Mouse (Mus musculus) small intestine, adult 10 weeks (tissue): Measurements from ENCODE around the gene Aarsd1. TPM values are rescaled to one million over a fixed set of nuclear protein-coding genes. Genes with fewer than 3 reads are reported as not detected.

Experiments used
- polyA plus RNA-seq: library from polyadenylated mRNA; stranded (reverse); fragments of 350-450 nt; fragmentation: Illumina TruSeq; extraction: RNeasy Lipid Tissue Mini Kit (QIAGEN cat#74804); gene quantifications from one replicate; pipeline ENCODE4 v1.2.3, GENCODE M21; 2014; ENCODE audit warnings: low replicate concordance

Aarsd1 gene
- 2.6 TPM for polyA plus RNA-seq

DNA sequence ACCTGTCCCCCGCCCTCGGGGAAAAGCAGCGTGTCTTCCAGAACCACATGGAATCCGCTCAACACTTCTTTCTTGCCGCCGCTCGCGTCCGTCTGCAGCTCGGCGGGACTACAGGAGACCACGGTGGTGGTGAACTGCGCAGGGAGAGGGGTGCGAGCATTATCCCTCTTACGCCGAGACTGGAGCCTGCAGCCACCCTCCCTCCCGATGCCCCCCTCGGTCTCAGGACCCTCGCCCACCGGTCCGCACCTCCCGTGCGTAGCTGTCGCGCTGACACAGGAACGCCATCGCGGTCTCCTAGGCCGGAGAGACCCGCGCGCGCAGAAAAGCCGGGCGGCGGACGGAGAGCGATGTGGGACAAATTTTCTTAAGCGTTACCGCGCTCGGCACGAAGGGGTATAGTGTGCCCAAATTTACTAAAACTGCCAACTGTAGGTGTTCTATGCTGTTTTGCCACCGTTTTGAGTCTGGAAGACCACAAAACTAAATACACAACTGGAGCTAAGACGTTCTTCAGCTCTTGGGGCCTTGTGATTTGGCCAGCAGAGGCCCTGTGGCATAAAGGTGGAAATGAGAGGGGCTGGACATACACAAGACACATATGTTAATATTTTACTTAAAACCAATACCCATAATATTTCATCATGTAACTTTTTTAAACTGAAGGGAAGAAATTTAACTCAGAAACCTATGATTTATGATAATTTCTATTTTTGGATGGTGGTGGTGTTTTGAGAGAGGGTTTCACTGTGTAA, at the start of gene Aarsd1:
TSS of gene Aarsd1 (minus strand) at position 515 of the 755 bp plus-strand sequence.

DNA sequence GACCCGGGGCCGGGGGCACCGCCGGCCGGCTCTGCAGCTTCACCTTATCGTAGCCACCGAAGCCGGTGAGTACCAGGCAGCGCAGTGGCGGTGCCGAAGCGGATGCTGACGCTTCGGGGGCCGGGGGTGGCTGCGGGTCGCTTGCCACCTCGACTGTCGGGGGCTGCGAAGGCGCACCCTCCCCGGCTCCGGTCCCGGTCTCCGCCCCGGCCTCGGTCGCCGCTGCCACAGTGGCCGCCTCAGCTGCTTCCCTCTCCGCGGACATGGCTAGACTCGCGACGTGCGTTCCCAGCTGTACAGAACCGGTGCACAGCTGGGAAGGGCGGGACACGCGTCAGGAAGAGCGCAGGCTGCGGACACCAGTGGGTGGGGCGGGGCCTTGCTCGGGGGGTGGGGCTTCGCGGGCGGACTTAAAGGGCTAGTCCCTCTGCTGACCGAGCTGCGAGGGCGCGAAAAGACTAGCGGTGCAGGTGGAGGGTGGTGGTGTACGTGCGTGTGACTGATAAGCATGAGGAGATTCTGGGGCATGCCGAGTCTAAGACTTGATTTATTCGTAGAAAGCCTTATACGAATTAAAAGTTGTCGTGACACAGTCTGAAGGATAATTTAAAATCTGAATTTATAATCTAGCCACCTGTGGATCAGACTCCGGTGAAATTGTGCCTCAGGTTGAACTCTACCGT, 48.6 kb upstream of the Aarsd1 start, which contains the start of gene Vat1:
TSS of gene Vat1 (minus strand) at position 362 of the 683 bp plus-strand sequence.

GRCm38 (mm10) chr11:101464211-101465100, 47.0 kb upstream of the Aarsd1 start, which contains the start of gene Rnd2:
Gene Rnd2 (plus strand): TSS chr11:101464999.

GRCm38 (mm10) chr11:101448274-101448746, 30.9 kb upstream of the Aarsd1 start, which contains the start of gene Ifi35:
Gene Ifi35 (plus strand): TSS chr11:101448407.

GRCm38 (mm10) chr11:101442127-101442693, 24.8 kb upstream of the Aarsd1 start, which contains the start of gene Rpl27:
Gene Rpl27 (plus strand): TSS chr11:101442298.

GRCm38 (mm10) chr11:101424925-101425813, 7.8 kb upstream of the Aarsd1 start, which contains the start of the genes Rundc1 and Ptges3l:
Gene Rundc1 (plus strand): TSS chr11:101425085.
Gene Ptges3l (minus strand): TSS chr11:101425333.

DNA sequence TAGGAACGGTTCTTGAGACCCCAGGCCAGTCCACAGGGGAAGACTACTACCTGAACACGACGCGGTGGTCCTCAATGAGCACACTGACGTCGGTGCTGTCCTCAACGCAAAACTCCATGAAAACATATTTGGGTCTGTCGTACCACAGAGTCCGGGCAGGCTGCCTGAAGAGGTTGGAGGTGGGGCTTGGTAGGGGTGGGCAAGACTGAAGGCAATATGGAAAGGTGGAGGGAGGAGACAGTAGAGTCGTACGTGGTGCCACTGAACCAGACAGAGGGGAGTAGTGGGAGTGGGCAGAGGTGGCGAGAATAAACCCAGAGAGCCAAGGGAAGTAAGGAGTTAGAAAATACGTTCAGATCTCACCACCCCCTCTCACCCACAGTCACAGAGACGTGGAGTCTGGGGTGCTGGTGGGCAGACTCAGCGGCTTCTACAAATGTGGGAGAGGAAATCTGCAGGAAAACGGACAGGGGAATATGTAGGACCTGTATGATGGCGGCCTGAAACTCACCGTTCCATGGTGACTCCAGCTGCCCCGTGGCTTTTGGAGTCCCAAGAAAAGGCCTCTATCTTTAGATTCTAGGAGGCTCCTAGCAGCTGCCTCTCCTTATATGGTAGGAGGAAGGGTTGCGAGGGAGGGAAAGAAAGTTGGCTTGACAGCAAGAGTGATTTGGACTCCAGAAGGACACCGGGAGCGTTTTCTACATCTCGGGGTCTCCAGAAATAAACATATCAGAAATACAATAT, 6.9 kb upstream of the Aarsd1 start, which contains the start of gene Gm27029:
TSS of gene Gm27029 (minus strand) at position 692 of the 747 bp plus-strand sequence.

DNA sequence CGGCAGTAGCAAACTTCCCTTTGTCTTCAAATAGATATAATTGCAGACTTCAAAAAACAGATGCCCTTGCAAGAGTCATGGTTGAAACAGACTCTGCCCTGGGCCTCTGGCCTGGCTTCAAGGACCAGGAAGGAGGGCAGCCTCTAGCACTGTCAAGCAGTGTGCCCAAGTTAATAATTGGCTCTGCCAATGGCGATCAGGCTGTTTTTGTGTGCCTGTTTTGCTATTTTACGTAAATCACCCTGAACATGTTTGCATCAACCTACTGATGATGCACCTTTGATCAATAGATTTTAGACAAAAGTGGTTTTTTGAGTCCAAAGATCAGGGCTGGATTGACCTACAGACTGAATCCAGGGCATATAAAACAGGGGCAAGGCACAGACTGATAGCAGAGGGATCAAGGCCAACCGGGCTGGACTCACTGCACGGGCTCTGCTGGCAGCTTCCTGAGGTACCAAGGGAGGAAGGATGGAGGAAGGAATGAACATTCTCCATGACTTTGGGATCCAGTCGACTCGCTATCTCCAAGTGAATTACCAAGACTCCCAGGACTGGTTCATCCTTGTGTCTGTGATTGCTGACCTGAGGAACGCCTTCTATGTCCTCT, 50.0 kb downstream of the Aarsd1 start, which contains the start of gene G6pc:
TSS of gene G6pc (plus strand) at position 236 of the 610 bp plus-strand sequence.

Other genes with a start within 250 kb of the Aarsd1 start
- gene Cntnap1, start 247.1 kb downstream of the Aarsd1 start, polyA plus RNA-seq = 0.22 TPM
- gene Plekhh3, start 246.3 kb downstream of the Aarsd1 start, polyA plus RNA-seq = 0.52 TPM
- not detected for gene Ccr10, start 242.2 kb downstream of the Aarsd1 start, polyA plus RNA-seq
- 22.1 TPM for gene Ezh1, start 191.2 kb downstream of the Aarsd1 start, polyA plus RNA-seq
- gene Ramp2, start 171.6 kb downstream of the Aarsd1 start, polyA plus RNA-seq = 1.6 TPM
- 73.6 TPM for gene Vps25, start 163.9 kb downstream of the Aarsd1 start, polyA plus RNA-seq
- not detected for gene Wnk4, start 157.0 kb downstream of the Aarsd1 start, polyA plus RNA-seq
- gene Cntd1, start 138.6 kb downstream of the Aarsd1 start, polyA plus RNA-seq = 2.6 TPM
- 4.3 TPM for gene Coa3, start 138.5 kb downstream of the Aarsd1 start, polyA plus RNA-seq
- gene Becn1, start 115.3 kb downstream of the Aarsd1 start, polyA plus RNA-seq = 158 TPM
- 194 TPM for gene Psme3, start 101.4 kb downstream of the Aarsd1 start, polyA plus RNA-seq
- gene Aoc2, start 92.6 kb downstream of the Aarsd1 start, polyA plus RNA-seq = 0.59 TPM
- 8.7 TPM for gene Aoc3, start 87.0 kb downstream of the Aarsd1 start, polyA plus RNA-seq
- 126 TPM for gene G6pc, start 50.1 kb downstream of the Aarsd1 start, polyA plus RNA-seq
- gene Gm27029, start 7.2 kb upstream of the Aarsd1 start, polyA plus RNA-seq = 0.33 TPM
- 2.7 TPM for gene Rundc1, start 7.5 kb upstream of the Aarsd1 start, polyA plus RNA-seq
- gene Ptges3l, start 7.7 kb upstream of the Aarsd1 start, polyA plus RNA-seq = 0.30 TPM
- 50.2 TPM for gene Rpl27, start 24.7 kb upstream of the Aarsd1 start, polyA plus RNA-seq
- gene Ifi35, start 30.8 kb upstream of the Aarsd1 start, polyA plus RNA-seq = 4.6 TPM
- 14.3 TPM for gene Rnd2, start 47.4 kb upstream of the Aarsd1 start, polyA plus RNA-seq
- 1.1 TPM for gene Vat1, start 48.6 kb upstream of the Aarsd1 start, polyA plus RNA-seq
- 5.6 TPM for gene Brca1, start 134.3 kb upstream of the Aarsd1 start, polyA plus RNA-seq
- 182 TPM for gene Nbr1, start 134.5 kb upstream of the Aarsd1 start, polyA plus RNA-seq
- 38.4 TPM for gene Tmem106a, start 164.6 kb upstream of the Aarsd1 start, polyA plus RNA-seq
- not detected for gene Gm11634, start 181.6 kb upstream of the Aarsd1 start, polyA plus RNA-seq
- gene Rdm1, start 209.6 kb upstream of the Aarsd1 start, polyA plus RNA-seq = not detected
- gene Arl4d, start 247.9 kb upstream of the Aarsd1 start, polyA plus RNA-seq = 6.6 TPM